Comparison of ENCODE assay signal across 12 mouse cellular contexts in genomic region chr5:33655251-33655840, GRCm38 (mm10). TPM values are rescaled to one million over a fixed set of nuclear protein-coding genes. Genes with fewer than 3 reads are reported as not detected.
A peak's percentile ranks its signal among the peaks of the same experiment; 100 is the strongest.
DNase-seq lines count a peak whose midpoint lies in the region; ATAC-seq and TF ChIP-seq lines count a peak whose summit lies in the region.
"Had no signal": no experiment of that assay in that cellular context is flagged by ENCODE, and none has a peak within 500 bp of the region (broad histone marks: within the 10 kb centered on the region; RNA-seq: fewer than 3 reads in every experiment).

No protein-coding gene starts in this region.

- H3K4me3 ChIP-seq in heart, embryonic 11.5 days (ENCODE audit: low read depth, low read length), result no peak overlapping the region
- no peak overlapping the region for H3K4me3 ChIP-seq in limb, embryonic 13.5 days
- no peak overlapping the region for H3K4me3 ChIP-seq in limb, embryonic 10.5 days
- H3K4me3 ChIP-seq in testis, adult 2 months (ENCODE audit: control insufficient read depth, low read depth, low read length), result peak overlapping the region; percentile 18
- H3K4me3 ChIP-seq in stomach, embryonic 16.5 days (replicated peaks; ENCODE audit: low read length), result no peak overlapping the region

- no peaks in the 10 kb centered on the region for H3K27me3 ChIP-seq in heart, embryonic 11.5 days (ENCODE audit: control insufficient read depth, insufficient read depth, low read length)
- no peaks in the 10 kb centered on the region for H3K27me3 ChIP-seq in limb, embryonic 13.5 days
- no peaks in the 10 kb centered on the region for H3K27me3 ChIP-seq in limb, embryonic 10.5 days (ENCODE audit: low read depth, poor library complexity, severe bottlenecking)
- H3K27me3 ChIP-seq in testis, adult 2 months (ENCODE audit: control insufficient read depth, insufficient read depth, low read length), result no peaks in the 10 kb centered on the region
- H3K27me3 ChIP-seq in stomach, embryonic 16.5 days (ENCODE audit: control insufficient read depth, insufficient read depth, low read length), result no peaks in the 10 kb centered on the region

- H3K27ac ChIP-seq in heart, embryonic 11.5 days (ENCODE audit: low read depth, low read length), result no peak overlapping the region
- H3K27ac ChIP-seq in limb, embryonic 13.5 days, result no peak overlapping the region
- H3K27ac ChIP-seq in limb, embryonic 10.5 days, result no peak overlapping the region
- no peak overlapping the region for H3K27ac ChIP-seq in testis, adult 2 months (ENCODE audit: control insufficient read depth, insufficient read depth, low read depth, low read length)
- no peak overlapping the region for H3K27ac ChIP-seq in stomach, embryonic 16.5 days (ENCODE audit: low read length)
- H3K27ac ChIP-seq: hindbrain, embryonic 14.5 days had no signal

- no peak overlapping the region for H3K9ac ChIP-seq in heart, embryonic 11.5 days (ENCODE audit: low read depth, low read length)
- H3K9ac ChIP-seq in limb, embryonic 13.5 days, result peak overlapping the region; percentile 8
- H3K9ac ChIP-seq in stomach, embryonic 16.5 days (ENCODE audit: low read length), result 0 out of 2 replicates have a peak overlapping the region, but pooled peaks have one; percentile 18

- peaks cover 7% of the 10 kb centered on the region for H3K36me3 ChIP-seq in heart, embryonic 11.5 days (ENCODE audit: control insufficient read depth, insufficient read depth, low read length)
- H3K36me3 ChIP-seq in limb, embryonic 13.5 days, result peaks cover 28% of the 10 kb centered on the region
- H3K36me3 ChIP-seq in limb, embryonic 10.5 days, result peaks cover 36% of the 10 kb centered on the region
- no peaks in the 10 kb centered on the region; the same call in none of the 2 replicates for H3K36me3 ChIP-seq in testis, adult 2 months (ENCODE audit: control insufficient read depth, insufficient read depth, low read length)
- no peaks in the 10 kb centered on the region; the same call in 1 of the 2 replicates for H3K36me3 ChIP-seq in stomach, embryonic 16.5 days (ENCODE audit: control insufficient read depth, insufficient read depth, low read length)

- DNase-seq in heart, adult 11 months, result no peak
- no peak for DNase-seq in limb, embryonic 10.5 days (ENCODE audit: low spot score)
- DNase-seq in testis, postnatal 14 days (ENCODE audit: low spot score), result no peak
- no peak for DNase-seq in frontal cortex, postnatal 14 days (ENCODE audit: low spot score in 2 of 2)
- DNase-seq: cerebellum, adult 11 months; kidney, adult 9 months; thymus, postnatal 36 days had no signal

- H3K4me2 ChIP-seq in heart, embryonic 11.5 days, result 0 out of 2 replicates have a peak overlapping the region, but pooled peaks have one; percentile 14
- no peak overlapping the region for H3K4me2 ChIP-seq in limb, embryonic 13.5 days (replicated peaks)
- no peak overlapping the region for H3K4me2 ChIP-seq in stomach, embryonic 16.5 days (ENCODE audit: low read depth, low read length)

- peaks cover 25% of the 10 kb centered on the region for H3K4me1 ChIP-seq in heart, embryonic 11.5 days (ENCODE audit: control insufficient read depth, insufficient read depth, low read length)
- peaks cover 50% of the 10 kb centered on the region for H3K4me1 ChIP-seq in limb, embryonic 13.5 days
- peaks cover 51% of the 10 kb centered on the region for H3K4me1 ChIP-seq in limb, embryonic 10.5 days
- H3K4me1 ChIP-seq in testis, adult 2 months (ENCODE audit: control insufficient read depth, insufficient read depth, low read length), result peaks cover 10% of the 10 kb centered on the region
- peaks cover 38% of the 10 kb centered on the region for H3K4me1 ChIP-seq in stomach, embryonic 16.5 days (ENCODE audit: control insufficient read depth, insufficient read depth, low read length)

- whole genome bisulfite sequencing in heart, embryonic 11.5 days (ENCODE audit: insufficient replicate concordance), result 91% methylated on average over 10 of the region's 10 CpGs
- 90% methylated on average over 10 of the region's 10 CpGs for WGBS in limb, embryonic 13.5 days
- 91% methylated on average over 10 of the region's 10 CpGs for WGBS in limb, embryonic 10.5 days
- 91% methylated on average over 10 of the region's 10 CpGs for WGBS in stomach, embryonic 16.5 days

- no peak for TF ChIP-seq CTCF in testis, adult 2 months (IDR thresholded peaks at IDR 0.05; ENCODE audit: control insufficient read depth, insufficient read depth, insufficient replicate concordance, low read depth, low read length)

- ATAC-seq in heart, embryonic 11.5 days (replicated peaks; ENCODE audit: insufficient number of reproducible peaks, low FRiP score, low TSS enrichment), result no peak
- no peak for ATAC-seq in limb, embryonic 13.5 days (ENCODE audit: low FRiP score, low read depth)
- no peak for ATAC-seq in stomach, embryonic 16.5 days (ENCODE audit: insufficient read depth, low FRiP score)

- TF ChIP-seq POLR2A in testis, adult 2 months (IDR thresholded peaks at IDR 0.05; ENCODE audit: control insufficient read depth, low read depth, low read length), result no peak

- H3K9me3 ChIP-seq in heart, embryonic 11.5 days (replicated peaks; ENCODE audit: control insufficient read depth, low read length), result no peaks in the 10 kb centered on the region
- H3K9me3 ChIP-seq in limb, embryonic 13.5 days, result no peaks in the 10 kb centered on the region
- no peaks in the 10 kb centered on the region for H3K9me3 ChIP-seq in limb, embryonic 10.5 days (replicated peaks)
- no peaks in the 10 kb centered on the region for H3K9me3 ChIP-seq in stomach, embryonic 16.5 days (replicated peaks; ENCODE audit: control insufficient read depth, low read length)

RNA-seq across cellular contexts. Expression of gene Tacc3, which starts 2.6 kb away (rescaled TPM):
- 171 and 186 TPM in 2 replicates for polyA plus RNA-seq in heart, embryonic 11.5 days (2014; fragmentation: Nextera tagmentation; extraction: Ambion mirVana)
- polyA plus RNA-seq in limb, embryonic 13.5 days (2015; fragmentation: Nextera tagmentation; extraction: Ambion mirVana), result 196 and 197 TPM in 2 replicates
- polyA plus RNA-seq in limb, embryonic 10.5 days (2016; fragmentation: Nextera tagmentation; extraction: Ambion mirVana), result 323 and 325 TPM in 2 replicates
- polyA plus RNA-seq in testis, adult 2 months (2012; rRNA removed), result 42.6 and 42.8 TPM in 2 replicates
- polyA plus RNA-seq in stomach, embryonic 16.5 days (2015; fragmentation: Nextera tagmentation; extraction: Ambion mirVana), result 137 and 145 TPM in 2 replicates

RNA-seq across cellular contexts. Expression of gene Tmem129, which starts 2.9 kb away (rescaled TPM):
- polyA plus RNA-seq in heart, embryonic 11.5 days (2014; fragmentation: Nextera tagmentation; extraction: Ambion mirVana), result 41.5 and 42.3 TPM in 2 replicates
- polyA plus RNA-seq in limb, embryonic 13.5 days (2015; fragmentation: Nextera tagmentation; extraction: Ambion mirVana), result 45.2 and 46.0 TPM in 2 replicates
- polyA plus RNA-seq in limb, embryonic 10.5 days (2016; fragmentation: Nextera tagmentation; extraction: Ambion mirVana), result 40.5 and 47.2 TPM in 2 replicates
- polyA plus RNA-seq in testis, adult 2 months (2012; rRNA removed), result 50.6 and 56.1 TPM in 2 replicates
- 34.0 and 40.6 TPM in 2 replicates for polyA plus RNA-seq in stomach, embryonic 16.5 days (2015; fragmentation: Nextera tagmentation; extraction: Ambion mirVana)

RNA-seq across cellular contexts. Expression of gene Slbp, which starts 3.0 kb away (rescaled TPM):
- 162 and 166 TPM in 2 replicates for polyA plus RNA-seq in heart, embryonic 11.5 days (2014; fragmentation: Nextera tagmentation; extraction: Ambion mirVana)
- 252 and 254 TPM in 2 replicates for polyA plus RNA-seq in limb, embryonic 13.5 days (2015; fragmentation: Nextera tagmentation; extraction: Ambion mirVana)
- polyA plus RNA-seq in limb, embryonic 10.5 days (2016; fragmentation: Nextera tagmentation; extraction: Ambion mirVana), result 340 and 345 TPM in 2 replicates
- polyA plus RNA-seq in testis, adult 2 months (2012; rRNA removed), result 68.0 and 70.6 TPM in 2 replicates
- polyA plus RNA-seq in stomach, embryonic 16.5 days (2015; fragmentation: Nextera tagmentation; extraction: Ambion mirVana), result 174 and 190 TPM in 2 replicates

RNA-seq across cellular contexts. Expression of gene Gm9903, which starts 25.6 kb away (rescaled TPM):
- 1.5 and 2.0 TPM in 2 replicates for polyA plus RNA-seq in heart, embryonic 11.5 days (2014; fragmentation: Nextera tagmentation; extraction: Ambion mirVana)
- 0.56 and 0.66 TPM in 2 replicates for polyA plus RNA-seq in limb, embryonic 13.5 days (2015; fragmentation: Nextera tagmentation; extraction: Ambion mirVana)
- polyA plus RNA-seq in limb, embryonic 10.5 days (2016; fragmentation: Nextera tagmentation; extraction: Ambion mirVana), result 0.30 and 0.91 TPM in 2 replicates
- 23.7 and 24.9 TPM in 2 replicates for polyA plus RNA-seq in testis, adult 2 months (2012; rRNA removed)
- polyA plus RNA-seq in stomach, embryonic 16.5 days (2015; fragmentation: Nextera tagmentation; extraction: Ambion mirVana), result 0.27 and 0.51 TPM in 2 replicates

RNA-seq across cellular contexts. Expression of gene Fam53a, which starts 25.9 kb away (rescaled TPM):
- polyA plus RNA-seq in heart, embryonic 11.5 days (2014; fragmentation: Nextera tagmentation; extraction: Ambion mirVana), result 56.6 and 59.5 TPM in 2 replicates
- 69.6 and 80.0 TPM in 2 replicates for polyA plus RNA-seq in limb, embryonic 13.5 days (2015; fragmentation: Nextera tagmentation; extraction: Ambion mirVana)
- 78.8 and 81.4 TPM in 2 replicates for polyA plus RNA-seq in limb, embryonic 10.5 days (2016; fragmentation: Nextera tagmentation; extraction: Ambion mirVana)
- 16.4 and 17.6 TPM in 2 replicates for polyA plus RNA-seq in testis, adult 2 months (2012; rRNA removed)
- 50.3 and 53.3 TPM in 2 replicates for polyA plus RNA-seq in stomach, embryonic 16.5 days (2015; fragmentation: Nextera tagmentation; extraction: Ambion mirVana)
